Mouse (Mus musculus) brain, embryonic 14.5 days (tissue): ENCODE measurements around the gene Adamtsl5. TPM values are rescaled to one million over a fixed set of nuclear protein-coding genes. Genes with fewer than 3 reads are reported as not detected.

ENCODE experiments used
- DNase-seq: peaks from one replicate; pipeline ENCODE4 v3.0.0-alpha.2; 2011; ENCODE audit warnings: low read depth
- CTCF ChIP-seq: fragments of 200-500 bp; IDR thresholded peaks from 2 replicates; pipeline ENCODE4 v1.5.1; 2012; ENCODE audit warnings: inconsistent platforms, mild to moderate bottlenecking, moderate library complexity, borderline replicate concordance; ENCODE audit not compliant: insufficient read depth, insufficient read length; ENCODE audit errors: extremely low read depth
- POLR2A ChIP-seq: fragments of 200-500 bp; IDR thresholded peaks from 2 replicates; pipeline ENCODE4 v1.6.1; 2012; ENCODE audit warnings: mild to moderate bottlenecking, inconsistent platforms, borderline replicate concordance; ENCODE audit not compliant: poor library complexity, insufficient read depth, insufficient read length, severe bottlenecking; ENCODE audit errors: extremely low read depth
- polyA plus RNA-seq: library from polyadenylated mRNA; depleted of rRNA; stranded (reverse); fragments of >200 nt; gene quantifications from 2 replicates; pipeline ENCODE4 v1.2.3, GENCODE M21; 2012

Gene Adamtsl5
- polyA plus RNA-seq, 1 experiment = 1.5 TPM

DNA sequence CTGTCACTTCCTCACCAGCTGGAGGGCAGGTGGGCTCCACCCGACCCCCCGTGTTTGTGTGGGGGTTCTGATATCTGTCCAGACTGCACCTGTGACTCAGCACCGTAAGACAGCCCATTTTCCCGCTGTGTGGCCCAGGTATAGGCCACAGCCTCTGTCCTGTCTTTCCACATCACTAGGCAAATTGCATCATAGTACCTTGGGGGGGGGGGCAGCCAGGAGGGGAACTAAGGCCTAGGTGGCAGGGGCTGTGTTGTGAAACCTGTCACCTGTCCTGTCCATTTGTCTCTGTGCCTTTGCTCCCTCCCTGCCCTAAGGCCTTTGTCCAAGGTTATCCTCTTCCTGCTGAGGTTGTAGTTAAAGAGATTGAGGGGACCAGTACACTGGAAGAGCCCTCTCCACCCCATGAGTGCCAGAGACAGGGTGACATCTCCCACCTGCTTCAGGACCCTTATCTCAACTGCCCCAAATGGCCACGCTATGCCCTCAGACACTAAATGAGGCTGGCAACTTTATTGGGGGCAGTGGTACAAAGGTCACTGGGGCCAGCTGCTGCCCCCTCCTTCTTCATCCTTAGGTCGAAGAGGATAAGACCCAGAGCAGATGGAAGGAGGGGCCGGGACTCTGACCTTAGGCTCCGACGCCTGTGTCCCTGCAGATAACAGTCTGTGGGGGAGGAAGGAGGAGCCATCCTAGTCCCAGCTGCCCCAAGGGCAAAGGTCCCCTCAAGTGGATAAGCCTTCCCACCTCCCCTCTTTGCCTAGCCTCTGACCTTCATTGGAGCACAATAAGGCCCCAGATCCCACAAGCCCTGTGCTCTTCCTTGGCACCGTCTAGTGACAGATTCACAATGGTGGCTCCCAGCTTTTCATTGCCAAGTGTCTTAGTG lies 16.3 kb downstream of the Adamtsl5 start:
- no peak for TF ChIP-seq CTCF
- TF ChIP-seq POLR2A = no peak
- DNase-seq = no peak

DNA sequence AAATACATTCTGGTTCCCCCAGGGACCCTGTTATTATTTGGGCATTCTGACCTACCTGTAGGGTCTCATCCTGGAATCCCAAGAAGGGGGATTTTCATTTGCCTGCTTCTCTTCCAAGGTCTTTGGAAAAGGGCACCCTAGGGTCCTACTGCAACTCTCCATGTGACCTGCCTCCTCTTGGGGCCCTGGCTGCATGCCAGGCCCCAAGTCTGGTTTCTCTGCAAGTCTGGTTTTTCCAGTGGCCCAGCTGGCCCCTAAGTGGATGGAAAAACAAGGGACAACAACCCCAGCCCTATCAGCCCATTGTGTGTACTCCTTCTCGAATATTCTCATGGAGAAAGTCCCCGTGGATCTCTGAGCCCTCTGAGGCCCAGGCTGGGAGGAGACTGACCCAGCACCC lies 17.3 kb downstream of the Adamtsl5 start:
- no peak for TF ChIP-seq POLR2A

DNA sequence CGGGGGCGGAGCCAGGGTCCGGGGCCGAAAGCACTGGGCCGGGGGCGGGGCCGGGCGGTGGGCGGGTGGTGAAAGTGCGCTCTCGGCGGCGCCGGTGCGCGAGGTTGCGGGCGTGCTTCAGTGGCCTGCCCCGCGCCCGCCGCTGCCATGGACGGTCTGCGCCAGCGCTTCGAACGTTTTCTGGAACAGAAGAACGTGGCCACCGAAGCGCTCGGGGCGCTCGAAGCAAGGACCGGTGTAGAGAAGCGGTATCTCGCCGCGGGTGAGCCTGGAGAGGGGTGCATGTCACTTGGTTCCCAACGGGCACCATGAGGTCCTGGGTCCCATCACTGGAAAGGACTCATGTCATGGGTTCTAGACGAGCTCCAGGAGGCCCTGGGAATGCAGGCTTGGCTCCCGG lies 18.1 kb downstream of the Adamtsl5 start:
- no peak for DNase-seq
- TF ChIP-seq POLR2A (no peak), CTCF (no peak)

More for the DNA sequence above, 17.3 kb downstream of the Adamtsl5 start:
- no peak for DNase-seq

DNA sequence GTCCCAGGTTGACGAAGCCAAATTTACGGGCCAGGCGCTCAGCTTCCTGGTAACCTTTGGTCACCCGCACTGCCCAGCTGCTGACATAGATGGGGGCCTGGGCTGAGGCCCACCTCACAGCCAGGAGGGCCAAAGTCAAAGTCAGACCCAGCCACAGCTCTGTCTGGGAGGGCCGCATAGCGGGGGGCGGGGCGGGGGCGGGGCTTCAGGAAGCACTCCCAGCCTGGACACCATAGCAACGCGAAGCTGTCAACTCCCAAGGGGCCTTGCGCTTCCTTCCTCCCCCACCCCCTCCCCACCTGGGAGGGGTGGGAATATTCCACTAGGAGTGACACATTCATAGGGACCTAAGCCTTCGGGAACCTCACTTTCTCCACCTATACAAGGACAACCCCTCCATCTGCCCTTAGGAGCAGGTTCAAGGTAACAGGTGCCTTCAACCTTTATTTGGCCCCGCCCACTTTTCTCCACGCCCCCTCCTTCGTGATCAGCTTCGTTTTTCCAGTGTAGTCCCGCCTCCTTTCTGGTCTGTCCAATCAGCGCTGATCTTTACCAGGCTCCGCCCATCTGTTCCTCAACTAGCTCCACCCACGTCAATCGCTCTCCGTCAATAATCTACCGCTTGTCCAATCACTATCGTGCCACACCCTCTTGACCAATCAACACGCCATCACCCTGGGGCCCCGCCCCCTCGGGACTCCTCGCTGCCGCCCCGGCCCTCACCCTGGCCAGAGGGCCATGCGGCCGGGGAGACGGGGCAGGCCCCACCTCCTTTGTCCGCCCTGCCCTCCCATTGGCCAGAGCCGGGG lies 18.7 kb downstream of the Adamtsl5 start, which contains the start of the genes Pcsk4 and Reep6:
TSS of gene Pcsk4 (minus strand) at position 226 of the 809 bp plus-strand sequence.
TSS of gene Reep6 (plus strand) at position 681 of the 809 bp plus-strand sequence.
- no peak for TF ChIP-seq CTCF
- TF ChIP-seq POLR2A = no peak
- DNase-seq = peak; percentile 98

DNA sequence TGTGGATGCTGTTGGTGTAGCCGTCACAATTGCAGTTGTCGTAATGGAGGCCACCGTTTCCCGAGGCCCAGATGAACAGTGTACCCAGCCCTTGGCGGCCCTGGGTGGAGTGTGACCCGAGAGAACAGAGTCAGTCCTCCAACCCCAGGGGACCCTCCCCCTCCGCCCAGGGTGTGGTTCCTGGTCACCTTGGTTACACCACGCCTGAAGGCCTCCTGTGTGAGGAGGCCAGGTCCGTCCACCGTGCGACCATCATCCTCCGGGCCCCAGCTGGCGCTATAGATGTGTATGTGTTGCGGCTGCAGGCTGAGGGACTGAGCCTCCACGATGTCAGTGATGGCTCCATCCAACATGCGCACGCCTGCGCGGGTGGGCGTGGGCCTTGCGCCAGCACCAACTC lies 23.2 kb downstream of the Adamtsl5 start:
- TF ChIP-seq CTCF = no peak
- no peak for TF ChIP-seq POLR2A
- no peak for DNase-seq

DNA sequence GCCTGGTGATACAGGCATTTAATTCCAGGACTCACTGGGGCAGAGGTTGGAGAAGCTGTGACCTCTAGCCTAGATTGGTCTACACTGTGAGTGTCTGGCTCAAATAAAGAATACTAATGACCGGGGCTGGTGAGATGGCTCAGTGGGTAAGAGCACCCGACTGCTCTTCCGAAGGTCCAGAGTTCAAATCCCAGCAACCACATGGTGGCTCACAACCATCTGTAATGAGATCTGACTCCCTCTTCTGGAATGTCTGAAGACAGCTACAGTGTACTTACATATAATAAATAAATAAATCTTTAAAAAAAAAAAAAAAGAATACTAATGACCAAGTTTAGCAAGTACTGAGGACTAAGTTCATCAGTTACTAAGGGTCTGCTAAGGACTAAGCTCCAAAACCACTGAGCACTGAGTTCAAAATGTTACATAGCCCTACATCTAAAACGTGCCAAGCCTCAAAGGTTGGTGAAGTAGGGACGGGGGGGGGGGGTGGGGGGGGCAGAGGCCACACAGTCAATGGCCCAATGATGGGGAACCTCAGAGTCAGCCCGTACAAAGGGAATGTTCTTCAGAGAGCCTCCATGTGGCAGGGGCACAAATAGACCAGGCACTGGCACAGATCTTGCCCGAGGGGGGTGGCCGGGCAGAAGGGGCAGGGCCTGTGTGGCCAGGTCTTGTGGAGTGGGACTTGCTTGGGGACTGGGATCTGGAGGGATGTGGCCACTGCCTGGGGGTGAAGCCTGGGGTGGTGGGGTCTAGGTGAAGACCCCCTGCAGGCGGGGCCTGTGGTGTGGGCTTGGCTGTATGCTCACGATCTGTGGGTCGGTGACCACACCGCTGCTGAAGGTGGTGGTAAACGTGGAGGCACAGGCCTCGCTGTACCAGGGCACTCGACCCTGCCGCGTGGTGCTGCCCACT lies 23.8 kb downstream of the Adamtsl5 start:
- TF ChIP-seq CTCF (no peak), POLR2A (no peak)
- DNase-seq = no peak

DNA sequence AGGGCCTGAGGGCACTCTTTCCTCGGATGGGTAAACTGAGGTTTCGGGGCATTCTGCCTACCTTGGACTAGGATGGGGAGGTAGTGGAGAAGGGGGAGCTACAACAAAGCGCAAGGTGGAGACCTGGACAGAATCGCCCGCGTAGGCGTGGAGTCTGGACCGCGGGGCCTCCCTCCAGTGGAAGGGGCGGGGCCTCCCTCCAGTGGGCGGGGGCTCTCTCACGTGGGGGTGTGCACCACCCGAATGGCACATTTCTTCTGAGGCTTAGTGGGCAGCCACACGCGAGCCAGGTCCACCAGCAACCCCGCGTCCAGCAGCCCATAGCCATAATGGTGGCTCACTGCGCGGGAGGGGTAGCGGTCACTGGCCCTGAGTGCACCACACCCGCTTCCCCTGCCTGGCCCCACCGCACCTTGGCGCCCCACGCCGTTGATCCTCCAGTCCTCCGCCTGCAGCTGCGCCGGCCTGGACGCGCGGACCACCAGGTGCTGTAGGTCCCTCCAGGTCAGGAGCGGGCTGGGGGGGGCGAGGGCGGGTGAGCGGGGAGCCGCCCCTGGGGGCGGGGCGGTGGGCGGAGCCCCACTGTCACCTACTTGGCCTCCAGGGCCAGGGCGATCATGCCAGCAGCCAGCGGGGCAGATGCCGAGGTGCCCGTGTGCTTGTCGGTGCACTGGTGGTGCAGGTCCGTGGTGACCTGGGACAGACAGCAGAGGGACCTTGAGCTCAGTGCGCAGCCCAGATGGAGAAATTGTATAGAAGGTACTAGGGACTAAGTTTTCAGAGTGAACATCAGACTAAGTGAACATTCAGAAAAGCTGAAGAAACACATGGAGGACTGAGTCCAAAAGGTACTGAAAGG lies 24.7 kb downstream of the Adamtsl5 start:
- TF ChIP-seq POLR2A (no peak), CTCF (no peak)
- DNase-seq = peak; percentile 25

DNA sequence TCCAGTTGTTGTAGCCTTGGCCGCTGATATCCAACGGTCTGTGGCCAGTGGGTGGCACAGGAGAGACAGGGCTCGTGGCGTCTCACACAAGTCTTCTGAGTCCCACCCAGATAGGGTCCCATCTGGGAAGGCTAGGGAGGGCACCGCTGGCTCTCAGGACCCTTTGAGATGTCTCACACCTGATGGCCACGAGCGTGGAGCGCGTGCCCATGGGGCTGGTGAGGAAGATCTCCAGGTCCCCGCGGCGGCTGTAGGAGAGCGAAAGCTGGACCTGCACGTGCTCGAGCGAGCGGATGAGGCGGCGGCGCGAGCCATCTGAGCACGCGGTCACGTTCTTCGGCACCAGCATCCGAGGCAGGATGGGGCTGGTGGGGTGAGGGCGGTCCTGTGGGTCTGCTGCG lies 25.4 kb downstream of the Adamtsl5 start:
- peak; percentile 26 for DNase-seq
- TF ChIP-seq CTCF (no peak), POLR2A (no peak)

DNA sequence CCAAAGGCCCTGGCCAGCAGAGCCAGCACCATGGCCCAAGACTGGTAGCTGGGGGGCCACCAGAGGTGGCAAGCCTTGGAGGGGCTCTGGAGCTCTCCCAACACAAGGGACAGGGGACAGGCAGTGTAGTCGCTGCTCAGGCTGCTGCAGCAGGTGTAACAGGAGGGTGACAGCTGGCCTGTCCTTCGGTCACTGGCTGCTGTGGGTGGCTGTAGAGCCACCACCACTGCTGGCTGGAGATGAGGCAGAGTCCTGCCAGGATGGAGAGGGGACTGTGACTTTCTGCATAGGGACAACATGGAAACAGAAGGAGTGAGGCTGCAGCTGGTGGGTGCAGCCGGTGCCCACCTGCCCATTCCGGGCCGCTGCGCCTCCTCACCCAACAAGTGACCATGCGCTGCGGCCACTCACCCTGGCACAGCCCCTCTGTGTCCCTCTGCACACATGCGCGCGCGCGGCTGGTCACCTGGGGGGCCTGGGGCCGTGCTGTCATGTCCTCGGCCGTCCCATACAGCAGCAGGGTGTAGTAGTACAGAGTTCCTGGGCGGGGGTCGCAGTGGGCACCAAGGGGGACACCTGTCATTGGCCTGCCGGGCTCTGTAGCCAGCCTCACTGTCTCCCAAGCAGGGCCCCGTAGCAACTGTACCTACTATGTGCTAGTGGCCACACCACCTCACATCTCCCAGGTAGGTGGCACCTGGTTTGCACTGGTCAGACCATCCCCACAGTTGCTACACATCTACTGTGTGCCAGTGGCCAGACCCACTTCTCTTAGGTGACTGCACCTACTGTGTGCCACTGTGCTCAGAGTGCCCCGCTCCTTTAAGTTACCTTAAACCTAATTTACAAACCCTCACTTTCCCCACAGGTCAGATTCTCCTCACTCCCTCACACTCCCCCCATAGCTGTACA lies 26.3 kb downstream of the Adamtsl5 start:
- no peak for TF ChIP-seq POLR2A
- no peak for DNase-seq

DNA sequence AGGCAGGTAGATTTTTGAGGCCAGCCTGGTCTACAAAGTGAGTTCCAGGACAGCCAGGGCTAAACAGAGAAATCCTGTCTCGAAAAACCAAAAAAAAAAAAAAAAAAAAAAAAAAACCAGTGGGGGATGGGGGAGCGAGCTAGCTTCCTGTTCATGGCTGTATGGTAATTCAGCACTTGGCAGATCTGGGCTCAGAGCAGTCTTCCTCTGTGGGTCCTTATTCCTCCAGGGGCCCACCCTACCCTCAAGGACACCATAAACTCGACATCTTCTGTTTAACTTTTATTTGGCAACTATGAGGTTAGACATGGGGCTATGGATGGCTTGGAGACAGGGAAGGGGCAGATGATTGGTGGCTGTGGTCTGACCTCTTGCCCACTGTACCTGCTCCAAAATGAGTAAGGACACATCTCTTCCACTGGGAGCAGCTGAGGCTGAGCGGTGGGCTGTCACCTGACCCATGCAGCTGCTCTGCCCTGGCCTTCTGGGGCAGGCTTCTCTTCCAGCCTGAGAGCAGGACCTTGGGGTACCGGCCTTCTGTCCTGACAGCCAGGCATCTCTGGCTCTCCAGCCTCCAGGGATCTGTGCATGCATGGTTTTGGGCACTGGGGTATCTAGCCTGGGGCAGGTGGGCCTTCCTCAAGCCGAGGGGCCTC lies 27.1 kb downstream of the Adamtsl5 start:
- no peak for DNase-seq
- TF ChIP-seq POLR2A = no peak
- TF ChIP-seq CTCF = no peak

DNA sequence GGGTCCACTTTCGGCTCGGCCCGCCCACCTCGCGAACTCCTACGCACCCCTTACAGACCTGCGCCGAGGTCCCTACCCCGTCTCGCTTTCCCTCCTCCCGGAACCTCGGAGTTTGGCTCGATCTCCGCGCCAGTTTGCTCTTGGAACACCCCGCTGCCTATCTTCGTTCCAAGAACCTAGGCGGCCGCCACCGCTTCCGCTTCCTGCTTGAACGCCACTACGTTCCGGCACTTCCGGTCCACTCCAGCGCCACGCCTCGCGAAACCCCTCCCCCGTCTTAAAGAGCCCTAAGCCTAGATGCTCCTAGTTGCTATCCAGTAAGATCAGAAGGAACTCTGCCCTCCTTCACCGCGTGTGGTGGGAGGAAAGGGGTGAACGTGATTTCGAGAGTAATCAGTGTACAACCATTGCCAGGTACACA lies 27.9 kb downstream of the Adamtsl5 start, which contains the start of gene 2310011J03Rik:
TSS of gene 2310011J03Rik (minus strand) at position 198 of the 421 bp plus-strand sequence.
- TF ChIP-seq CTCF (no peak), POLR2A (peak; percentile 33; the same call in 1 of the 2 replicates)

More for the DNA sequence above, 27.9 kb downstream of the Adamtsl5 start, which contains the start of gene 2310011J03Rik:
- DNase-seq = peak; percentile 97
